Mouse (Mus musculus): ENCODE results near the gene Lrrc72.
A peak's percentile ranks its signal among the peaks of the same experiment; 100 is the strongest.

Lrrc72 gene

DNA sequence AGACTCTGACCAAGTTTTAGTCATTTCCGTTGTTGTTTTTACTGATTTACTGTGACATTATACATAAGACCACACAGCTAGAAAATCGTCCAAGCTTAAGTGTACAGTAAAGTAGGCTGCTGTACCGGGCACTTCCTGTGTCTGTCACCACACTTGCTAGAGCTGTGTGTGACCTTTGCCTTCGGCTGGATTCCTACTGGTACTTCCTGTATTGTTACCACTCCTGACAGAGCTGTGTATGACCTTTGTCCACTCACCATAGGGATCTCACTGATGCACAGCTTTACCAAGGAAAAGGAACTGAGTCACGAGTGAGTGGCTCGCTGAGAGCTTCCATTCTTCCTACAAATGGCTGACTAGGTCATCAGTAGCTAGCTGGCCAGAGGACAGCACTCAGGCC is 66.1 kb downstream of the Lrrc72 start:
- no peak for DNase-seq

DNA sequence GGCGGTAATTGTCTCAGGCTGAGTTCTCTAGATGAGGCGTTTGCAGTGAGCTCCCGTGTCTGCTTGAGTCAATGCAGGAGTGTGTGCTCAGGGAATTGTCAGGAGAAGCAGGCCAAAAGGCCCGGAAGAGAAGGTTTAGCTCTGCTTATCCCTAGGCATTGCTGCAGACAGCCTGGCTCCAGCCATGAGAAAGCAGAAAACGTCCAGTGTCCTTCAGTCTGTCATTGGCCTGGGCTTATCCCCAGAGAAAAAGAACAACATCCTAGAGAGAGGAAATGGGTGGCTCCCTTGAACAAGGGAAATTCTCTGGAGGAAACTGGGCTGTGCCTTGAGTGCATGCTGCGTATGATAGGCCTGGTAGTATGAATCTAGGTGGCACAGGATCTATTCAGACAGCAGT is 70.6 kb downstream of the Lrrc72 start:
- DNase-seq, result peak; percentile 24

DNA sequence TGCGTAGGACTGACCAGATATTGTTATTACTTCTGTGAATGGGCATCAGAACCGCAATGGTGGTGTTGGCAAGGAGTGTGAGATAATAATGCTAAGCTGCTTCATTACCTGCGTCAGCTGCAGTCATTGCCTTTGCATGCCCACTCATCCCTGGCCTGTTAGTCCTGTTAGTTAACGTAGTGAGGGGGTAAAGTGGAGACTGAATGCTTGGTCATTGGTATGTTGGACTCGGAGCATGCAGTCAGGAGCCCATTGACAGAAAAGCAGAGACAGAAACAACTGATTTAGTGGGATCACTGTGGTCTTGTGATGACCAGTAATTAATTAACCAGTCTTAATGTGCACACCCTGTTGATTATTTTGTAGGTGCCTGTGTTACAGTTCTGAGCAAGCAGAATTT is 76.0 kb downstream of the Lrrc72 start:
- no peak for DNase-seq

DNA sequence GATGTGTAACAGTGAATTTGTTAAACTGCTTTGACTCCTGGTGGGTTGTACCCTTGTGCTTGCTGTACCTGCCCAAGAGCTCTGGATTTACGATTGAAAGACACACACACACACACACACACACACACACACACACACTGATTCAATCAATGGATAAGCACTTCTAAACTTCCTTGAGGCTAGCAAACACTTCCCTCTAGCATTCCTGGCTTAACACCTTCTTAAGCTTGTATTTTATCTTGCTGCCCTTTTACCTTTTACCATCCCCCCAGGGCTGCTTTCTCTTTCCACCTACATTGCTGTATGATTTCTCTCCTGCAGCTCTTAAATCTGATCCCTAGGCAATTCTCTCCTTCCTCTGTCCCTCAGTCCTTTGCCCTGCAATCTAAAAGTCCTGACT is 87.9 kb downstream of the Lrrc72 start:
- no peak for DNase-seq

DNA sequence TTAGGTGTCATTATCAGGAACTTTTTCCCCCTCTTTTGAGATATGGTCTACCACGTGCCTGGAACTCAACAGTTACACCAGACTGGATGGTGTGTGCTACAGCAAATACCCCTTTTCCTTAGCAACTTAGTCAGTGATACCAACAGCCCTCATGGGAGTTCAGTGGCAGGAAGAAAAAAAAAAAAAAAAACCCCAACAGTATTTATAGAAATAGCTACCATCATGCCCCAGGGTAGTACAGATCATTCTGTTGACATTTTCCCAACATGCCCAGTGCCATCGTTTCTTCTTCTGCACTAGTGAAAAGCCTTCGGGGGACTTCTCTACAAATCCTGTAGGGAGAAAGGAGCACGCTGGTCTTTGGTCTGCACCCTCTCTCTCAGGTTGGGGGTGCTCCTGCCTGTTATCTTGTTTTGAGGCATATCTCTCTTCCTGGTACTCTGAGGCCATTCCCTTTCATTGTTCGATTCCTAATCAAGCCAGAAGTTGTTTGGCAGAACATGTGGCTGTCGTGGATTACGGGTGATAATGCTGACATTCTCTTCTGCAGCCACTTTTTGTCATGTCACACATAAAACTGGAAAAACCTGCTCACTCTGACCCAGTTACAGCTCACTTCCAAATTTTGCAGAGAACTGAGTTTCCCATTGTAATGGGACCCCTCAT is 88.9 kb downstream of the Lrrc72 start:
- DNase-seq, result no peak

Measured in kidney, postnatal 14 days (tissue).